Mouse (Mus musculus) left cerebral cortex, postnatal 36 days (tissue): ENCODE results near the gene Fgfrl1. TPM values are rescaled to one million over a fixed set of nuclear protein-coding genes. Genes with fewer than 3 reads are reported as not detected.

ENCODE experiments used
- DNase-seq, 2 experiments: peaks; one replicate each; pipeline ENCODE4 v3.0.0; 2021 to 2022; ENCODE audit warnings: low spot score in 2 of 2, mixed read lengths in 1 of 2
- intact Hi-C: fragments of 180-260 bp; cut with DNase I; formaldehyde crosslinking; loops from one replicate; pipeline ENCODE4 v1.15.1; 2025
- total RNA-seq, 2 experiments: library from RNA; stranded (reverse); gene quantifications; 2 replicates each; pipeline ENCODE4 v1.2.3; 2021

Fgfrl1 gene
- total RNA-seq, 2 experiments from 2014 or later: 16.4 to 23.8 TPM

- DNase-seq: no peak
- intact Hi-C loops: no loop called here
Measured at GRCm38 (mm10) chr5:108694352-108695261, 2.4 kb downstream of the Fgfrl1 start.

DNA sequence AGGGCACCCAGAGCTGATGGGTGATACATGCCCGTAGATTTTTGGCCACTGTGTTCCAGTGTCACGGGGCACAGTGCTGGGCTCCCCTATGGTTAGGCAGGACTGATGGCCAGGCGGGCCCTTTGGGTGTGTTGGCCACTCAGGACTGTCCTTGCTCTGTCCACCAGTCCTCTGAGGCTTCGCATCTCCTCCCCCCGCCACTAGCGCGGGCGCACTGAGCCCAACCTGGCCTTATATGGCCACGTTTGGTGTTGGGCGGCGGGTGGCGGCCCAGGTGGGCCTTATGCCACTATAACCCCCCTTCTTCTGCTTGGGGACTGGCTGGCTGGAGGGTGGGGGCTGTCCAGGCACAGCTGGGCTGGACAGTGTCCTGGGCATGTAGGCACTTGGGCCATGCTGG lies 3.7 kb downstream of the Fgfrl1 start:
- intact Hi-C loops: no loop called here
- DNase-seq: no peak

GRCm38 (mm10) chr5:108696542-108696941 lies 4.4 kb downstream of the Fgfrl1 start:
- intact Hi-C loops: no loop called here
- no peak for DNase-seq

DNA sequence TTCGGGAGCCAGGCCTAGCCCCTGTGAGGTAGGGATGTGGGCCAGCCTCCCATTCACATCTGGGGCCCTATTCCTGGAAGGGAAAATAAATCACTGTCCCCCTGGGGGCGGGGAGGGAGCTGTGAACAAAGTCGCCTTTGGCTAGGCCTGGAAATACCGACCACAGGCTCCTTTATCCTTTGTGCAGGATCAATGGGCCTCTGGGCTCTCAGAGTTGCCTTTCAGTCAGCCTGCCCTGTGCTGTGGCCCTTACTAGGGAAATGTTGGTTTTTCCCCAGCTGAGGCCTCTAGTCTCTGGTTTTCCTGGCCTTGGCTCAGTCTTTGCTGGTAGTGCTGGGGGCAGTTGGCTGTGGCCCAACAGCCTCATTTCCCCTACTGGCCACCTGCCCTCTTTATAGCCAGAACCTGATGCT lies 5.2 kb downstream of the Fgfrl1 start:
- intact Hi-C loops: no loop called here
- peak; percentile 23 to 31 for DNase-seq

- no peak for DNase-seq
- intact Hi-C loops: no loop called here
Measured at GRCm38 (mm10) chr5:108700346-108700745, 8.2 kb downstream of the Fgfrl1 start.

- DNase-seq: no peak
- intact Hi-C loops: no loop called here
Measured at GRCm38 (mm10) chr5:108701341-108702021, 9.3 kb downstream of the Fgfrl1 start.

DNA sequence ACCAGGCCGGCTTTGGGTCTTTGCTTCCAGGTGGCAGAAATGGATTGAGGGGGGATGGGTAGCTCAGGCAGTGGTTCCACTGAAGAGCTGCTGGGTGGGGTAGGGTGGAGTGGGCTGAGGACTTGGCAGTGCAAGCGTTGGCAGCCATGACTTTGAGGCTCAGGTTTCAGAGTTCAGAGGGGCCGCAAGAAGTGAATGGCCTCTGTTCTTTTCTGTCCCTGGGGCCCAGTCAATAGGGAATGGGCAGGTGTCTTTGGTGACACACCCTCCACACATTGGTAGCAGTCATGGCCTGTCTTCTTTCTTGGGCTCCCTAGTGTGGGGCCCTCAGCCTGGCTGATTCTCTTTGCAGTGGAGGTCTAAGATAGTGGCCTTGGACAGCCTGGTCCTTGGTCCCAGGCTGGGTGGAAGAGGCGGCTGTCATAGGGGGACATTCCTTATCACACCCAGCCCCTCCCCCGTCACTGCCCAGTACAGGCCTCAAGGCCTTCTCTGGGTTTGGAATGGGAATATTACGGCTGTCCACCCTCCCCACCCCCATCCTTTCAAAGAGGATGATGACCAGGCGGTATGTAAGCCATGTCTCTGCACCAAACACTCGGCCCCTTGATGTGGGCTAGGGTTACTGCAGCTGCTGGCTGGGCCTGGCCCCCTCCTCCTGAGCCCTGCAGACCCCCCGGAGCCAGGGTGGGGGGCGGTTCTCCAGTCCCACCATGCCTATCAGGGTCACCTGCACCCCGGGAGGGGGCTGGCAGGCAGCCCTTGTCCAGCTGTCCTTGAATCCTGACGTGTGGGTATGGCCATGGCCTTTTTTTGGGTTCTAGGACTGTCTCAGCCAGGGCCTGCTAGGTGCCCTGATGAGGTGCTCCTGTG lies 11.8 kb downstream of the Fgfrl1 start:
- intact Hi-C loops: no loop called here

DNA sequence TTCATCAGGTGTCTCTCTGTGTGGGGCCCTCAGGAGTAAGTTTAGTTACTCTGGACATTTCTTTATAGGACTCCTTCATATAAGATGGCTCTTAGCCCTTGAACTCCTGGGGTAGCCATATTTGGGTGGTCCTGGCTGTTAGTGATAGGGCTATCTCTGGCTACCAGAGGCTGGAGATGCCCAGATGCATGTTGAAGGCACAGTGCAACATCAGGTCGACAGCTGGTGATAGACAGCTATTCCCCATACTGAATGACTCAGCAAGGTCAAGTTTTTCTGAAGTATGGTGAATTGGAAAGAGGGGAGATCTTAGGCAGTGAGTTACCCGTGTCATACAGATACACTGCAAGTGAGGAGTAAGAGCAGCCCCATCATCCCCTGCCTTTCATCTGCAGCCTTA lies 15.6 kb downstream of the Fgfrl1 start:
- intact Hi-C loops: no loop called here
- no peak for DNase-seq

More for the DNA sequence above, 11.8 kb downstream of the Fgfrl1 start:
- no peak for DNase-seq

DNA sequence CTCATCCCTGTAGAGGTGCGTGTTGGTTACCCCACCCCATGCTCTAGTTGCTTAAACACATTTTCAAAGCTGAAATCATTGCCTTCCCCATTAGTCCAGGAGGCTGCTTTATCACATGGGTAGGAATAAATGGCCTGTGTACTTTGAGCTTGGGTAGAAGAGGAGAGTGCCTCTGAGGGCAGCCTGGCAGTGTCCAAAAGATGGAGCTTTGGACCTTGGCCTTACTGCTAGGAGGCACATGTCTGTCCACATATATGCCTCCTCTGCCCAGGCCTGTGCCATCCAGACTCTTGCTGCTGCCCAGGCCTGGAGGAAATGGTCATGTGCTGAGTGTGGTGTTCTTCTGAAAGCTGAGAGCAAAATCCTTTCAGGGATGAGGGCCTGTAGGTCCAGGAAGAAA lies 16.2 kb downstream of the Fgfrl1 start:
- intact Hi-C loops: no loop called here
- DNase-seq: no peak

DNA sequence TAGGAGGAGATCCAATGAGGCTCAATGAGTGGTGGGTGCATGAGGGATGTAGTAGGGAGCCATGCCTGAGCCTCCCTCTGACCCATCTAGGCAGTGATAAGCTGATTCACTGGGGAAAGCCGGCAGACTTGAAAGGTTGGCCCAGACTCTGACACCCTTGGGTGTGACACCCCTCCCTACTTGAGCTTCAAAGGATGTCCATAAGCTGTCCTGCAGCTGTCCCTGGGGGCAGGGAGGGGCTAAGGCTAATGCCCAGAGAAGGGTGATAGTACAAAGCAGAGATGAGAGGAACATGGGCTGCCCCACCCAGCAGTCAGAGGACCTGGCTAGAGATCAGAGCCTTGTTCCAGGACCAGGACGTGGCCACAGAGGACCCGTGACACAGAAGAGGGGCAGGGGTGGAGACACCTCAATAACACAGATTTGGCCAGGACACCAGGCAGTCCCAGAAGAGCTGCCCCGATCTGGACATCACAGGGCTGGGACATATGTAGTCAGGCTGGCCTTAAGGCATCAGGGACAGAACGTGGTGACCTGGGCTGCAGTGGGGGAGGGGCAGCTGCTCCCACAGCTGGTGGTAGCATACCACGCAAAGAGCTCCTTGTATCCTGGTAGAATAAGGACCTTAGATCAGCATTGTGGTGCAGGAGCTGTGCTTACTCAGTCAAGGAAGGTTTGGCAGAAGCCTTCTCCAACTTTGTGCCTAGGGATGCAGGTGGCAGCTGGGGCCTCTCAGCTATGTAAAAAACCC lies 17.0 kb downstream of the Fgfrl1 start:
- no peak for DNase-seq
- intact Hi-C loops: no loop called here

- intact Hi-C loops: no loop called here
- no peak for DNase-seq
Measured at GRCm38 (mm10) chr5:108711968-108712367, 19.8 kb downstream of the Fgfrl1 start.

DNA sequence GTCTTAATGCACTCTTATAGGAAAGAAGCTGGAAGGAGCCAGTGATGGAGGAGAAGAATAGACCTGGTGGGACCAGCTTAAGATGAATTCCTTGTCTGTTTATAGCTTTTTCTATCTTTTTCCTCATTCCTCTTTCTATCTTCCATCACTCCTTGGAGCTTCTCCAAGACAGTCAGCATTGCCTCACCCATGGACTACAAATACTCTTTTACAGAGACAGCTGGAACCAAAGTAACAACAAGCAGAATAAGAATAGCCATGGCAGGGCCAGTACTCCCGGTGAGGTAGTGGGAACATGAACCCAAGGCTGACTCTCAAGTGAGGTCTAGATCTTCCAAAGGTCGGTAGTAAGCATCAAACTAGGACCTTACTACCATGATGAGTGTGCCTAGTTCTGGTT lies 20.9 kb downstream of the Fgfrl1 start:
- DNase-seq: peak in 1 of 2 experiments; percentile 0
- intact Hi-C loops: no loop called here

DNA sequence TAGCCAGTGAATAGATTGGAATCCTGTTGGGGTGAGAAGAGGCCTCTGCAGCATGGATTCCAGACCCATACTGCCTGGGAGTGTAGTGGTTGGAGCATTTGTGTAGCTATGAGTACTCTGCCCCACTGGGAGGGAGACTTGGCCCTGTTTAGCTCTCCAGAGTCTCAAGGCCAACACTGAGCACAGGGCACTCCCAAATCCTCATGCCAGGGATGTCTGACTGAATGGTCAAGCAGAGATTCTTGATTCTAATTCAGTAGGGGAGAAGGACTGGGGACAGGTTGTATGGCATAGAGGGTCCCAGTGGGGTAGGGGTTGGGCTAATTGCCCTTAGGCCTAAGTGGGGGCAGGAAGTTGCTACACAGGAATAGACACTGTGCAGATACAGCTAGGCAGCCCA lies 21.5 kb downstream of the Fgfrl1 start:
- intact Hi-C loops: no loop called here
- peak in 1 of 2 experiments; percentile 2 for DNase-seq

GRCm38 (mm10) chr5:108714149-108714548 lies 22.0 kb downstream of the Fgfrl1 start:
- intact Hi-C loops: no loop called here
- peak in 1 of 2 experiments; percentile 22 for DNase-seq

GRCm38 (mm10) chr5:108715974-108716373 lies 23.8 kb downstream of the Fgfrl1 start:
- intact Hi-C loops: no loop called here
- peak in 1 of 2 experiments; percentile 2 for DNase-seq

GRCm38 (mm10) chr5:108718051-108718450 lies 25.9 kb downstream of the Fgfrl1 start:
- peak in 1 of 2 experiments; percentile 3 for DNase-seq
- intact Hi-C loops: no loop called here

GRCm38 (mm10) chr5:108719761-108720160 lies 27.6 kb downstream of the Fgfrl1 start:
- intact Hi-C loops: no loop called here
- DNase-seq: no peak

- intact Hi-C loops: no loop called here
- no peak for DNase-seq
Measured at GRCm38 (mm10) chr5:108724006-108724405, 31.8 kb downstream of the Fgfrl1 start.
